ENCODE assay signal across 8 mouse cellular contexts in genomic region chr8:84357631-84358371, GRCm38 (mm10). TPM values are rescaled to one million over a fixed set of nuclear protein-coding genes. Genes with fewer than 3 reads are reported as not detected.
DNase-seq lines count a peak whose midpoint lies in the region; ATAC-seq lines count a peak whose summit lies in the region.

No protein-coding gene starts in this region.

- intact Hi-C loops in gastrocnemius, postnatal 36 days (cut with DNase I) = loop anchor here (2.0 to 10.0 kb wide), 3 partner anchors 171 to 467 kb away; partner anchors contain the start of gene Dand5
- intact Hi-C loops in left cerebral cortex, postnatal 10 days (cut with DNase I) = loop anchor here (1.0 to 5.0 kb wide), 2 partner anchors 66 to 170 kb away; partner anchors contain the start of gene Nanos3

- H3K27me3 ChIP-seq in intestine, embryonic 14.5 days (replicated peaks; ENCODE audit: control insufficient read depth, insufficient read depth, low read length) = peaks cover 1% of the 10 kb centered on the region; the same call in 1 of the 2 replicates

- H3K4me2 ChIP-seq in intestine, embryonic 14.5 days (ENCODE audit: low read length) = peak overlapping the region; percentile 26; the same call in 1 of the 2 replicates

- no peaks in the 10 kb centered on the region for H3K9me3 ChIP-seq in intestine, embryonic 14.5 days (ENCODE audit: control insufficient read depth, low read length)

- DNase-seq in adrenal gland, adult 18-20 months (ENCODE audit: low spot score in 2 of 2) = peak; percentile 72 to 79
- peak; percentile 88 for DNase-seq in embryo, embryonic 10.5 days (ENCODE audit: low spot score)
- DNase-seq in gastrocnemius, postnatal 36 days = peak; percentile 61 to 75
- peak; percentile 90 for DNase-seq in intestine, embryonic 14.5 days (ENCODE audit: low spot score)
- peak; percentile 51 to 76 for DNase-seq in left cerebral cortex, postnatal 10 days (ENCODE audit: extremely low spot score in 1 of 2, low spot score in 2 of 2)
- DNase-seq in mesoderm, embryonic 11.5 days (ENCODE audit: low read depth, low spot score) = peak; percentile 87
- peak; percentile 62 for DNase-seq in right cerebral cortex, postnatal 25 days
- DNase-seq in urinary bladder, postnatal 36 days (ENCODE audit: low spot score in 2 of 2) = peak; percentile 69 to 77

- WGBS in intestine, embryonic 14.5 days = 22% methylated on average over 20 of the region's 20 CpGs

- H3K36me3 ChIP-seq in intestine, embryonic 14.5 days (ENCODE audit: control insufficient read depth, insufficient read depth, low read length) = no peaks in the 10 kb centered on the region

- no peaks in the 10 kb centered on the region for H3K4me1 ChIP-seq in intestine, embryonic 14.5 days (replicated peaks; ENCODE audit: control insufficient read depth, insufficient read depth, low read length)

- no peak overlapping the region for H3K27ac ChIP-seq in intestine, embryonic 14.5 days (ENCODE audit: low read depth)

- H3K9ac ChIP-seq in intestine, embryonic 14.5 days (ENCODE audit: low read length) = no peak overlapping the region

- H3K4me3 ChIP-seq in intestine, embryonic 14.5 days (ENCODE audit: low read depth, low read length) = no peak overlapping the region

- peak; percentile 82 for ATAC-seq in intestine, embryonic 14.5 days (replicated peaks; ENCODE audit: low FRiP score, low TSS enrichment, low read depth)

RNA-seq across cellular contexts. Expression of gene Cacna1a, which starts 30.4 kb away (rescaled TPM):
- total RNA-seq in adrenal gland, adult 18-20 months (2021) = 1 to 10 TPM; 3.9 to 9.6 TPM
- 1 to 10 TPM; 3.3 to 3.8 TPM for total RNA-seq in gastrocnemius, postnatal 36 days (2021)
- polyA plus RNA-seq in intestine, embryonic 14.5 days (2014; fragmentation: Nextera tagmentation; extraction: Ambion mirVana) = 4.6 and 5.1 TPM in 2 replicates
- 100 to 1,000 TPM; 269 to 287 TPM for total RNA-seq in left cerebral cortex, postnatal 10 days (2021)

Comparison
In these comparisons a context has a peak if more than half of its experiments do, and no peak if none do; other contexts are left out.
1. RNA of gene Cacna1a, which starts 30.4 kb away (total RNA-seq): 269 to 287 TPM in left cerebral cortex, postnatal 10 days; 3.9 to 9.6 TPM in adrenal gland, adult 18-20 months and 3.3 to 3.8 TPM in gastrocnemius, postnatal 36 days; every median in the first group is over 10 times any median in the second.
2. Peak in every context shown above with its lines, with median percentiles within 50 percentile points of each other: DNase-seq.